Mouse (Mus musculus) Patski (cell line): ENCODE measurements around the gene Hilpda. TPM values are rescaled to one million over a fixed set of nuclear protein-coding genes. Genes with fewer than 3 reads are reported as not detected.

Source experiments
- ATAC-seq: fragments of 100-300 bp; one replicate; pipeline ENCODE4 v1.8.0; 2021
- CTCF ChIA-PET: fragments of 350-600 bp; sonication (Branson Sonifier 250); formaldehyde crosslinking; loops from one replicate; lab custom pipeline; 2022; ENCODE audit warnings: inconsistent platforms; lab: Charles Lee
- POLR2A ChIA-PET: fragments of 350-600 bp; sonication (Branson Sonifier 250); formaldehyde crosslinking; loops from one replicate; lab custom pipeline; 2022; ENCODE audit warnings: antibody characterized with exemption, inconsistent platforms; lab: Charles Lee
- DNase-seq: peaks from one replicate; pipeline ENCODE4 v3.0.0-alpha.2; 2011; ENCODE audit warnings: low read depth, low spot score
- H3K27me3 ChIP-seq: fragments of 371-371 bp; one replicate; pipeline ENCODE4 v1.5.1; 2021
- CTCF ChIP-seq: fragments of 100-300 bp; IDR thresholded peaks from one replicate; pipeline ENCODE4 v1.5.1; 2021
- in situ Hi-C: fragments of 300-500 bp; cut with MboI; formaldehyde crosslinking; loops from 3 replicates; pipeline ENCODE4 v1.11.1; 2018; ENCODE audit warnings: low pct_unique_long_range_greater_than_20kb, mixed read lengths
- polyA plus RNA-seq: library from polyadenylated mRNA; unstranded; gene quantifications from one replicate; pipeline ENCODE4 v1.2.3, GENCODE M21; 2021

Hilpda gene
- polyA plus RNA-seq, 1 experiment from 2014 or later, result 14.0 TPM

DNA sequence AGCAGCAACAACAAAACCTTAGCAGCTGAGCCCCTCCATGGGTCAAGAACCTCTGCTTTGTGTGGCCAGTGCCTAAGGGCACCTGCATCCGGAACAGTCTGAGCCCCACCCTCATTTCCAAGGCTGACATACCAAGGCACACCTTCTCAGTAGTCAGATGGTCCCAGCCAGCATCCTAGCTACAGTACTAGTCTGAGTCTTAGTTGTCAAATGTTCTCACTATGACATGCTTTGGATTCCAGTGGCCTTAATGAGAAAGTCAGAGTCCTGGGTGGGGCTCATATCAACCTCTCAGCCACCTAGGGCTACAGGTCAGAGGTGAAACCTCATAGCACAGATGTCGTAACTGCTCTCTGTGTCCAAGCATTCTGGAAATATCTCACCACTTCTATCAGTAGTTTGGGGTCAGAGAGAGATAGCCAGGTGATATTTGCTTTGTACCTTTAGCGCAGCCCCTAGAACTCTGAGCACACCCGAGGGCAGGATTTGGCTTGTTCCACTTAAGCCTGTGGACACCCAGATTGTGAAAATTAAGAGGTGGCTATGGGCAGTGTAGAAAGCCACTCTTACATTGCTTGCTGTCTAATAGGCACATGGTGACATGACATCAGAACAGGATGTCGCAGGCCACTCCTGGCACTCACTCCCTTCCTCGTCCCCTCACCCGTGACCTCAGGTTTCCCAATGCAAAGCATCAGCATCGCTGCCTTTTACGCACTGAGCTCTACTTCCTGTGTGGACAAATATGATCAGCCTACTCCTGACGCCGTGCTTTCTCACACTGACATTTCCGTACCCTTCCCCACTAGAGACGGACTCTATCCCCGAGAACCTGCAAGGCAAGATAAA is 26.8 kb upstream of the Hilpda start:
- POLR2A ChIA-PET, result no interaction called here
- no peak for DNase-seq
- no peak for TF ChIP-seq CTCF
- CTCF ChIA-PET, result no interaction called here
- no peak for ATAC-seq
- H3K27me3 ChIP-seq, result no peaks in the 10 kb centered on the region
- in situ Hi-C loops, result no loop called here

GRCm38 (mm10) chr6:29246183-29246582 is 26.1 kb upstream of the Hilpda start:
- no peak for TF ChIP-seq CTCF
- in situ Hi-C loops, result no loop called here
- H3K27me3 ChIP-seq, result no peaks in the 10 kb centered on the region
- DNase-seq, result no peak
- POLR2A ChIA-PET, result no interaction called here
- CTCF ChIA-PET, result no interaction called here
- ATAC-seq, result no peak

- ChIA-PET POLR2A (no interaction called here), CTCF (no interaction called here)
- in situ Hi-C loops, result no loop called here
- ATAC-seq (no peak), DNase-seq (no peak)
- TF ChIP-seq CTCF, result no peak
- H3K27me3 ChIP-seq, result no peaks in the 10 kb centered on the region
Measured at GRCm38 (mm10) chr6:29246585-29246984, 25.7 kb upstream of the Hilpda start.

- in situ Hi-C loops, result no loop called here
- ChIA-PET POLR2A (no interaction called here), CTCF (no interaction called here)
- DNase-seq, result no peak
- no peak for TF ChIP-seq CTCF
- ATAC-seq, result no peak
- H3K27me3 ChIP-seq, result no peaks in the 10 kb centered on the region
Measured at GRCm38 (mm10) chr6:29247072-29247471, 25.2 kb upstream of the Hilpda start.

DNA sequence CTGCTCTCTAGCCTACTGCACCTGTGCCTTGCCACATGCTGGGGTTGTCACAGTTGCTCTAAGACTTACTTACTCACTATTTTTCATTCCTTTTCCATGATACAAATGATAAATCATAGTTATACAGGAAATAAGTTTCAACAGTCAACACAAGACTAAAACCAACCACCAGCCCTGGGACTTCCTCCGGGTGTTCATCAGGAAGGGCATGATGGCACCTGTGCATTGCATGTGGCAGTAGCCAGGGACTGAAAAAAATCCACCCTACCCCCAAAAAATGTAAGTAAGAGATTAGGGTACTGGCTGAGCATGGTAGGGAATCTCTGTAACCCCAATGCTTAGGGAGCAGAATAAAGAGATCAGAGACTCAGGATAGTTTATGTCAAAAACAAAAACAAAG is 12.9 kb upstream of the Hilpda start:
- peaks cover 5% of the 10 kb centered on the region for H3K27me3 ChIP-seq
- ChIA-PET CTCF (no interaction called here), POLR2A (no interaction called here)
- DNase-seq, result no peak
- in situ Hi-C loops, result no loop called here
- ATAC-seq, result no peak
- no peak for TF ChIP-seq CTCF

DNA sequence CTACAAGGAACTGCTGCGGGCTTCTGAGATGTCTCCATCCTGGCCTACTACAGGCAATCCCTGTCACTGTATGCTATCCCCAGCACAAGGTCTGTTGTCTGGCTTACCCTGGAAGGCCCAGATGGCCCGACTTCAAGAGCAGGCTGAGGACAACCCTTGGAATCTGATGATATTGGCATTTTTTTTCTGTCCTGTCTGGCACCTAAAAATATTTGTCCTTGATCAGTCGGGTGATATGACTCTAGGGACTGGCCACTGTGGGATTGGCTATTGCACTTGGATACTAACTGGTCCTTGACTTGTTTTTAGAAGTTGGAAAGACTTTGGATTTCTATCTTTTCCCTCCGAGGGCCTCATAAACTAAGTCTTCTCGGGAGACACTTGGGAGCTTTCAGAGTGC is 10.5 kb upstream of the Hilpda start:
- CTCF ChIA-PET, result interaction anchor here (0.9 to 2.0 kb wide), 2 partner anchors 12 to 21 kb away, joined by 3 to 7 read pairs; no protein-coding TSS in a partner anchor
- DNase-seq, result no peak
- ATAC-seq, result no peak
- in situ Hi-C loops, result no loop called here
- POLR2A ChIA-PET, result no interaction called here
- TF ChIP-seq CTCF, result no peak
- peaks cover 5% of the 10 kb centered on the region for H3K27me3 ChIP-seq

DNA sequence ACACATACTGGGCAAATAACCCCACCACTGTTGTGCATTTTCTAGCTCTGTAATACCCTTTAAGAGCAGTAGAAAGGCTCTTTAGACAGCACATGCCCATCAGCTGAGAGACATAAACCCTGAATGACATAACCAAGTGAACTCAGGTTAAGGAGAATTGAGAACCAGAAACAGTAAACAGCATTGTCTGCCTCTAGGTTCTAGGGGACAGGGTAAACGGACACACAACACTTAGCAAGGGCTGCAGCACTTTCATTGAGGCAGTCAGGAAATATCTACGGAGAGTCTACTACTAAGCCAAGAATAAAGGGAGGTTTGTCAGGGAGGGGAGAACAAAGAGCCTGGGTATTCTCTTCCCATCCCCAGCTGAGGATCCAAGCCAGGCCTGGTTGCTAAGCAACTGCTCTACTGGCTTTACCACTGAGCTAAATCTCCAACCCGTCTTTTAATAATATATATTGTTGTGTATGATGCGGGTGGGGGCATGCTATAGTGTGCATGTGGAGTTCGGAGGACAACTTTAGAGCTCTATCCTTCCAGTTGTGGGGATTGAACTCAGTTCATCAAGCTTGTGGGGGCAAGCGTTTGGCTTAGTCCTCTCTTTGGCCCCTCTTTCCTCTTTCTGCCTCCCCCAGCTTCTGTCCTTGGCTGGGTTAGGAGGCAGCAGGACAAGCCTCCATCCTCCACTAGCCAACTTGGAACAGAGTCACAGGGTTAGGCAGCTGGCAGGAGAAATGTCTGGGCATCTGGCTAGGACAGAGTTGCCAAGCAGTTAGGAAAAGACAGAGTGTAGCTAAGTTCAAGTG is 8.4 kb upstream of the Hilpda start:
- ChIA-PET CTCF (interaction anchor here (0.7 to 2.0 kb wide), 4 partner anchors 11 to 87 kb away, joined by 3 to 7 read pairs (median 4); no protein-coding TSS in a partner anchor), POLR2A (interaction anchor here (0.8 kb wide), 1 partner anchor 13 kb away, joined by 3 read pairs; no protein-coding TSS in a partner anchor)
- in situ Hi-C loops, result no loop called here
- peaks cover 5% of the 10 kb centered on the region for H3K27me3 ChIP-seq
- ATAC-seq (no peak), DNase-seq (no peak)
- no peak for TF ChIP-seq CTCF

DNA sequence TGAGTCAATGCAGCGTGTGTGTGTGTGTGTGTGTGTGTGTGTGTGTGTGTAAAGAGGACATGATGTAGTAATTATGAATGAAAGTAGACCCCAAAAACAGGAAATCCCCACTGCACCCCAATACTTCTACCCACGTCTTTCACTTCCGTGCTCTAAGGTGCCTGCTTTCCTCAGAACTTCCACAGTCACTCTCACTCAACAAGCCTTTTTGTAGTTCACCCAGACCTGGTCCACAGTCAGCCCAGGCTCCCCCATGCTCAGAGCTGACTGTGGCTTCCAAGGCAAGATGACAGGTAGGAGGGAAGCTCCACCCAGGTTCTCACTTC is 7.9 kb upstream of the Hilpda start:
- in situ Hi-C loops, result no loop called here
- no peak for DNase-seq
- ChIA-PET POLR2A (interaction anchor here (0.8 kb wide), 1 partner anchor 12 kb away, joined by 3 read pairs; no protein-coding TSS in a partner anchor), CTCF (interaction anchor here (1.0 to 1.8 kb wide), 2 partner anchors 14 to 87 kb away, joined by 4 read pairs; no protein-coding TSS in a partner anchor)
- no peak for ATAC-seq
- no peak for TF ChIP-seq CTCF
- peaks cover 5% of the 10 kb centered on the region for H3K27me3 ChIP-seq

- H3K27me3 ChIP-seq, result no peaks in the 10 kb centered on the region
- TF ChIP-seq CTCF, result no peak
- ChIA-PET CTCF (interaction anchor here (1.4 kb wide), 1 partner anchor 11 kb away, joined by 4 read pairs; no protein-coding TSS in a partner anchor), POLR2A (no interaction called here)
- DNase-seq (no peak), ATAC-seq (no peak)
- in situ Hi-C loops, result no loop called here
Measured at GRCm38 (mm10) chr6:29266936-29267335, 5.4 kb upstream of the Hilpda start.

DNA sequence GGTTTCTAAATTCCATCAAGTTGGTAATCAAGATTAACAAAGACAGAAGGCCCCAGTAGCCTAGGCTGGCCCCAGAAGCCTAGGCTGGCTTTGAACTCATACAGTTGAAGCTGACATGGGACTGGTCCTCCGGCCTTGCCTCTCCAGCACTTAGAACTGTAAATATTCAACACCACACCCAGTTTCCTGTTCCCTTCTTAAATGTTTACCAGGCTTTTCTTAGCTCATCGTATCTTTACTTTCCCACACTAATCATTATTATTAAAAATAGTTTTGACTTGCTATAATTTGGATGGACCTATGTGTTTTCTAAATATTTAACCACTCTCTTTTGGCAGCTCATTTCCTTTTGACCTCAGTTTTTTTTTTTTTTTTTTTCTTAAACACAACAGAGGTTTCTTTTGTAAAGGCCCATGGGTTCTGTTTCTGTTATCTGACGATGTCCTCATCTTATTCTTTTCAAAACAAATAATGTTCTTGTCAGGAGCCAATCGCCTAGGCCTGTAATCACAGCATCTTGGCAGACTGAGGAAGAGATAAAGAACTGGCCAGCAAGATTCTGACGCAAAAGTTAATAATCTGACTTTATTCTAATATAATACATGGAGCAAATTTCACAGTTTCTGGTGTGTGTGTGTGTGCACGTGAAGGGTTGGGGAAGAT is 3.2 kb upstream of the Hilpda start:
- CTCF ChIA-PET, result interaction anchor here (1.3 kb wide), 1 partner anchor 29 kb away, joined by 9 read pairs; no protein-coding TSS in a partner anchor

More for the DNA sequence above, 3.2 kb upstream of the Hilpda start:
- DNase-seq (no peak), ATAC-seq (no peak)
- in situ Hi-C loops, result no loop called here
- no peak for TF ChIP-seq CTCF
- H3K27me3 ChIP-seq, result no peaks in the 10 kb centered on the region
- POLR2A ChIA-PET, result interaction anchor here (0.6 kb wide), 1 partner anchor 15 kb away, joined by 5 read pairs; no protein-coding TSS in a partner anchor
